Mouse (Mus musculus): ENCODE data around the gene Phf13. TPM values are rescaled to one million over a fixed set of nuclear protein-coding genes. Genes with fewer than 3 reads are reported as not detected.
"Not testable (repeated sequence)": the region's sequence is repeated elsewhere in the genome, so short reads cannot be mapped to it uniquely, and the experiment has no call there.

Phf13 gene
- polyA plus RNA-seq (2016; fragmentation: Nextera tagmentation; extraction: Ambion mirVana) = 10.4 and 11.2 TPM in 2 replicates

GRCm38 (mm10) chr4:151996173-151996950, at the start of gene Phf13:
Phf13 (minus strand) TSS chr4:151996258.
- 1% methylated on average over 94 of the region's 94 CpGs for WGBS (ENCODE audit: insufficient replicate concordance)
- Histone ChIP-seq H3K36me3 (peaks cover 16% of the 10 kb centered on the region), H3K4me2 (peak within 1 kb of the TSS; percentile 94), H3K4me3 (peak within 1 kb of the TSS; percentile 91), H3K9ac (peak within 1 kb of the TSS; percentile 94), H3K27me3 (replicated peaks) (peaks cover 38% of the 10 kb centered on the region), H3K9me3 (replicated peaks) (no peaks in the 10 kb centered on the region), H3K27ac (peak within 1 kb of the TSS; percentile 93), H3K4me1 (peaks cover 32% of the 10 kb centered on the region)
- peak; percentile 95 for ATAC-seq

DNA sequence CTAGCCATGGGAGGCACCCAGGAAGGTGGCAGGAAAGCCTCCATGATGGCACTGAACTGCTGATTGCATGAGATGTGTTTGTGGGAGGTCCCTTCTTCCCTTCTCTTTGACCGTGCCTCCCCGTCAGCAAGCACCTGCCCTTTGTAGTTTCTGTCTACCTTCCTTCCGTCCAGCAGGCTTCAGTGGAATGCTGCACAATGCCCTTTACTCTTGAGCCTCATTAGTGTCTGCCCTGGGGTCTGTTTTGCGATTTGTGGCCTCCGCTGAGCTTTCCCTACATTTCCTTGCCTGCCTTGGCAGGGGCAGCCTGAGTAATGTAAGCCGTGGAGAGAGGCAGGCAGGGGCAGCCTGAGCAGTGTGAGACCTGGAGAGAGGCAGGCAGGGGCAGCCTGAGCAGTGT, 48.6 kb upstream of the Phf13 start:
- Histone ChIP-seq H3K4me1 (peaks cover 24% of the 10 kb centered on the region), H3K9me3 (replicated peaks) (no peaks in the 10 kb centered on the region), H3K4me2 (no peak overlapping the region), H3K4me3 (no peak overlapping the region), H3K27me3 (replicated peaks) (no peaks in the 10 kb centered on the region), H3K36me3 (peaks cover 86% of the 10 kb centered on the region), H3K9ac (no peak overlapping the region), H3K27ac (no peak overlapping the region)
- ATAC-seq = no peak
- 83% methylated on average over 6 of the region's 6 CpGs for WGBS (ENCODE audit: insufficient replicate concordance)

GRCm38 (mm10) chr4:152043171-152043570, 47.1 kb upstream of the Phf13 start:
- H3K36me3 ChIP-seq = peaks cover 73% of the 10 kb centered on the region
- no peaks in the 10 kb centered on the region for H3K27me3 ChIP-seq (replicated peaks)
- no peak for ATAC-seq
- no peak overlapping the region for H3K27ac ChIP-seq
- peaks cover 33% of the 10 kb centered on the region for H3K4me1 ChIP-seq
- no peaks in the 10 kb centered on the region for H3K9me3 ChIP-seq (replicated peaks)
- 88% methylated on average over 3 of the region's 3 CpGs for WGBS (ENCODE audit: insufficient replicate concordance)
- no peak overlapping the region for H3K4me3 ChIP-seq
- no peak overlapping the region for H3K4me2 ChIP-seq
- no peak overlapping the region for H3K9ac ChIP-seq

DNA sequence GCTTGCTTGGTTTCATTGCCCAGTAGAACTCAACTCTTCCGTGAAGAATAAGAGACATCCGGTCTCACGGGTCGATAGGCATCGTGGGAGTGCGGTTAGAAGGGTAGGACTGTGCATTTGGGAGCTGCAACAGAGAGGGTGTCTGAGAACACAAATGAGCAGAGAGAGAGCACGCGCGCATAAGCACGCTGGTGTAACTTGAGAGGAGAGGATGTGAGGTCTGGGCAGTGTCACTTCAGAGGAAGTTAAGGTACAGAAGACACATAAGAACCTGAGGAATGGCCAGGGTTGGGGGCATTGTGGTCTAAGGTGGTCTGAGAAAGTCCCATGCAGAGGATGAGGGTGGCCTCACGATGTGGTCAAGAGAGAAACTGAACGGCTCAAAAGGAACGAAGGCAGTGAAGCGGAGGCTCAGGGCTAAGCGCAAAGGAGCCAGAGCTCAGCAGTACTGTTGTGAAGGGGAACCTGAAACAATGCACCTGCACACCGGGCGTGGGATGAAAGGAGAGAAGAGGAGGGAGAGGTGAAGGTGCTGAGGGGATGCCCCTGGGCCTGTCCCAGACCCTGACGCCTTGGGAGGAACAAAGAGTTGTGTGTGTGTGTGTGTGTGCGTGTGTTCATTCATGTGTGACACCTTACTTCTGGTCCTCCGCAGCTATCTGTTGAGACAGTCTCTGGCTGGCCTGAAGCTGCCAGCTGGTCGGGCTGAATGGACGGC, 46.0 kb upstream of the Phf13 start:
- Histone ChIP-seq H3K27me3 (replicated peaks) (no peaks in the 10 kb centered on the region), H3K4me1 (peaks cover 34% of the 10 kb centered on the region), H3K4me2 (no peak overlapping the region), H3K4me3 (no peak overlapping the region), H3K9ac (no peak overlapping the region), H3K36me3 (peaks cover 62% of the 10 kb centered on the region), H3K27ac (no peak overlapping the region), H3K9me3 (replicated peaks) (no peaks in the 10 kb centered on the region)
- WGBS (ENCODE audit: insufficient replicate concordance) = 90% methylated on average over 22 of the region's 22 CpGs
- no peak for ATAC-seq

- peak overlapping the region; percentile 94 for H3K9ac ChIP-seq
- H3K4me1 ChIP-seq = peaks cover 34% of the 10 kb centered on the region
- H3K4me2 ChIP-seq = peak overlapping the region; percentile 93
- peak overlapping the region; percentile 99 for H3K4me3 ChIP-seq
- 1% methylated on average over 25 of the region's 25 CpGs for WGBS (ENCODE audit: insufficient replicate concordance)
- no peak for ATAC-seq
- no peaks in the 10 kb centered on the region for H3K9me3 ChIP-seq (replicated peaks)
- peaks cover 40% of the 10 kb centered on the region for H3K36me3 ChIP-seq
- H3K27me3 ChIP-seq (replicated peaks) = no peaks in the 10 kb centered on the region
- peak overlapping the region; percentile 79 for H3K27ac ChIP-seq
Observed at GRCm38 (mm10) chr4:152039831-152040310, 43.8 kb upstream of the Phf13 start.

- WGBS (ENCODE audit: insufficient replicate concordance) = under 1% methylated on average over 59 of the region's 86 CpGs
- Histone ChIP-seq H3K9me3 (replicated peaks) (no peaks in the 10 kb centered on the region), H3K4me3 (peak within 1 kb of the TSS; percentile 99), H3K4me1 (peaks cover 34% of the 10 kb centered on the region), H3K27ac (peak within 1 kb of the TSS; percentile 79), H3K27me3 (replicated peaks) (no peaks in the 10 kb centered on the region), H3K9ac (peak within 1 kb of the TSS; percentile 94), H3K36me3 (peaks cover 33% of the 10 kb centered on the region), H3K4me2 (peak within 1 kb of the TSS; percentile 93)
- peak; percentile 85 for ATAC-seq
Observed at GRCm38 (mm10) chr4:152038985-152039830, 43.1 kb upstream of the Phf13 start, which contains the start of gene Nol9. Nol9 (plus strand) TSS chr4:152039321.

DNA sequence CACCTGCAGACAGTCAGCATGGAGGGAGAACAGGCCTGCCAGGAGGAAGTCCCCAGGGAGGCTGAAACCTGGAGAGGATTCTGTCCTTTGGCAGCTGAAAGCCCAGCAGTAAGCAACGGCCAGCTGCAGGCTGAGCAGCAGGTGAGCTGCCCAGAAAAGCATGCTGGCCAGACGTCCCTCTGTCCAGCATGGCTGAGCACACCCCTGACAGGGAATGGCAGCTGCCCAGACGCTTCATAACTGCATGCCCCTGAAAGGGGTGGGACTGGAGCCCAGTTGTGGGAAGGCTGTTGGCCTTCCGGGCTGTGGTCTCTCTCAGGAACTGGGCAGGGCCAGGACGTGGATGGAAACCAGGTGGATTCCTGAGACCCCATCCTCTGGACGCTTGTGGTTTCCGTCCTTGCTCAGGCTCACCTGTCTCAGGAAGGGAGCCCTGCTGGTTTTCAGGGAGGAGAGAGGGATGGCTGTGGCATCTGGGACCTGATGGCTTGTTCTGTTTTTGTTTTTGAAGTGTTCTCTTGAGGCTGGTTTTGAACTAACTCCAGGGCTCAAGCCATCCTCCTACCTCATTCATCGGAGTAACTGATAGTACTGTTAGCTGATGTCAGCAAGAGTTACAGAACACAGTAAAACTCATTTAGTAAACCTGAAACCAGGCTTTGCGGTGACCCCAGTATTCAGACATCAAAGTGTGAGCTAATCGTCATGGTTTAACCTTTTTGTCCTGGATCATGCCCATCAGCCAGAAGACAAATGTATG, 42.3 kb upstream of the Phf13 start, which contains the start of gene Tas1r1:
TSS of gene Tas1r1 (minus strand) at position 344 of the 760 bp plus-strand sequence.
- Histone ChIP-seq H3K4me3 (peak within 1 kb of the TSS; percentile 99), H3K4me1 (peaks cover 34% of the 10 kb centered on the region), H3K27ac (peak within 1 kb of the TSS; percentile 79), H3K27me3 (replicated peaks) (peaks cover 6% of the 10 kb centered on the region), H3K9ac (peak within 1 kb of the TSS; percentile 94), H3K36me3 (peaks cover 25% of the 10 kb centered on the region), H3K9me3 (replicated peaks) (no peaks in the 10 kb centered on the region), H3K4me2 (peak within 1 kb of the TSS; percentile 93)
- WGBS (ENCODE audit: insufficient replicate concordance) = 44% methylated on average over 10 of the region's 10 CpGs
- ATAC-seq = no peak

- not testable (repeated sequence) for ATAC-seq
- WGBS (ENCODE audit: insufficient replicate concordance) = 80% methylated on average over 6 of the region's 6 CpGs
Observed at GRCm38 (mm10) chr4:152036464-152036863, 40.4 kb upstream of the Phf13 start.

DNA sequence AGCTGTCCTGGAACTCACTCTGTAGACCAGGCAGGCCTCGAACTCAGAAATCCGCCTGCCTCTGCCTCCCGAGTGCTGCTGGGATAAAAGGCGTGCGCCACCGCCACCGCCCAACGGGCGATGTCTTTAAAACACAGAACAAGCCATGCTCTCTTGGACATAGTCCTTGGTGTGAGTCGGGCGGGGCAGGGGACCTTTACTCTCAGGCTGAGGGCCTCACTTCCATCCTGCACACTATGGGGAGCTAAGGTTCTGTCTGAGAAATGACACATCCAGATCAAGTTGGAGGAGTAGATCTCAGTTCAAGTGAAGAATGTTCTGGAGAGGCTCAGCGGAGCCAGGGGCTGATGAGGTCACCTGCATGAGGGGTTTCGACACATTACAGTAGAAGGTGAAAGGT, 36.9 kb upstream of the Phf13 start:
- Histone ChIP-seq H3K9me3 (replicated peaks) (no peaks in the 10 kb centered on the region), H3K4me1 (peaks cover 10% of the 10 kb centered on the region), H3K27me3 (replicated peaks) (peaks cover 34% of the 10 kb centered on the region), H3K9ac (no peak overlapping the region), H3K27ac (no peak overlapping the region), H3K4me2 (no peak overlapping the region), H3K4me3 (no peak overlapping the region), H3K36me3 (no peaks in the 10 kb centered on the region)
- WGBS (ENCODE audit: insufficient replicate concordance) = 82% methylated on average over 13 of the region's 13 CpGs
- no peak for ATAC-seq

More at GRCm38 (mm10) chr4:152036464-152036863, 40.4 kb upstream of the Phf13 start:
- not testable (repeated sequence) for H3K36me3 ChIP-seq; H3K4me2 ChIP-seq; H3K4me3 ChIP-seq; H3K9ac ChIP-seq; H3K27ac ChIP-seq; H3K9me3 ChIP-seq (replicated peaks)
- peaks cover 26% of the 10 kb centered on the region for H3K4me1 ChIP-seq
- H3K27me3 ChIP-seq (replicated peaks) = peaks cover 24% of the 10 kb centered on the region

- H3K36me3 ChIP-seq = peaks cover 13% of the 10 kb centered on the region
- ATAC-seq = no peak
- H3K27ac ChIP-seq = no peak overlapping the region
- no peak overlapping the region for H3K4me2 ChIP-seq
- no peak overlapping the region for H3K4me3 ChIP-seq
- 67% methylated on average over 4 of the region's 4 CpGs for WGBS (ENCODE audit: insufficient replicate concordance)
- no peaks in the 10 kb centered on the region for H3K9me3 ChIP-seq (replicated peaks)
- peaks cover 32% of the 10 kb centered on the region for H3K4me1 ChIP-seq
- peaks cover 34% of the 10 kb centered on the region for H3K27me3 ChIP-seq (replicated peaks)
- H3K9ac ChIP-seq = no peak overlapping the region
Observed at GRCm38 (mm10) chr4:152029997-152030396, 33.9 kb upstream of the Phf13 start.

- no peaks in the 10 kb centered on the region for H3K9me3 ChIP-seq (replicated peaks)
- no peak overlapping the region for H3K9ac ChIP-seq
- H3K4me2 ChIP-seq = no peak overlapping the region
- 28% methylated on average over 5 of the region's 5 CpGs for WGBS (ENCODE audit: insufficient replicate concordance)
- H3K36me3 ChIP-seq = peaks cover 22% of the 10 kb centered on the region
- no peak overlapping the region for H3K27ac ChIP-seq
- no peak for ATAC-seq
- H3K4me1 ChIP-seq = peaks cover 41% of the 10 kb centered on the region
- peaks cover 34% of the 10 kb centered on the region for H3K27me3 ChIP-seq (replicated peaks)
- no peak overlapping the region for H3K4me3 ChIP-seq
Observed at GRCm38 (mm10) chr4:152029087-152029486, 33.0 kb upstream of the Phf13 start.
